In the genomic region with DNA sequence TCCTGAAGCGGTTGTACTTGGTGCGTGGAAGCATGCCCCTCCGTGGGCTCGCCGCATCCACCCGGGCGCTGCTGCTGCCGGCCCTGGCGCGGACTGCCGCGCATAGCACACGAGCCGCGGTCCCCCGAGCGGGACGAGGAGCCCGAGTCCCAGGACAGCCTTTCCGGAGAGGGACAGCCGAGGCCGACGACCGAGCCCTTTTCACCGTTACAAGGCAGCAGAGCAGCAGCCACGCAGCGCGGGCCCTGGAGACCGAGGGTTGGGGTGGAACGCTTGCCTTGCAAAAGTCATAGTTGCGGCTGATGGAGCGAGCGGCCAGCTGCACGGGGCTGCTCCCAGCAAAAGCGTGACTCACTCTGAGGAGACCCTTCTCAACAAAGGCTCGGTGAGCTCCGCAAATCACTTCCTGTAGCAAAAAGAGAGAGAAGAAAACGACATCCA, we compare ENCODE assay signal across 8 mouse cellular contexts. TPM values are rescaled to one million over a fixed set of nuclear protein-coding genes. Genes with fewer than 3 reads are reported as not detected.
DNase-seq lines count a peak whose midpoint lies in the region; ATAC-seq and TF ChIP-seq lines count a peak whose summit lies in the region.

No protein-coding gene starts in this region.

- no peaks in the 10 kb centered on the region for H3K36me3 ChIP-seq in E14TG2a.4 (ENCODE audit: insufficient read depth, low read length)
- H3K36me3 ChIP-seq in heart, embryonic 15.5 days: no peaks in the 10 kb centered on the region
- no peaks in the 10 kb centered on the region for H3K36me3 ChIP-seq in neural tube, embryonic 11.5 days (ENCODE audit: control insufficient read depth, insufficient read depth, low read length)

- peak overlapping the region; percentile 79 for H3K27ac ChIP-seq in cortical plate, adult 2 months (ENCODE audit: insufficient read depth, low read length)
- H3K27ac ChIP-seq in heart, embryonic 15.5 days: no peak overlapping the region
- no peak overlapping the region for H3K27ac ChIP-seq in neural tube, embryonic 11.5 days (ENCODE audit: low read depth, low read length)

- peak; percentile 30; the same call in 1 of the 2 replicates for TF ChIP-seq POLR2A in cortical plate, adult 2 months (IDR thresholded peaks at IDR 0.05; ENCODE audit: extremely low read depth, insufficient read depth, low read length)

- TF ChIP-seq CTCF in E14TG2a.4 (conservative IDR thresholded peaks at IDR 0.05; ENCODE audit: low read length): no peak
- TF ChIP-seq CTCF in cortical plate, adult 2 months (IDR thresholded peaks at IDR 0.05; ENCODE audit: extremely low read depth, insufficient read depth, low read length): no peak

- under 1% methylated on average over 38 of the region's 38 CpGs for WGBS in heart, embryonic 15.5 days
- WGBS in neural tube, embryonic 11.5 days: under 1% methylated on average over 38 of the region's 38 CpGs

- no peak for DNase-seq in frontal cortex, adult 2 months (ENCODE audit: extremely low spot score in 1 of 2, low spot score in 1 of 2)
- DNase-seq in left cerebral cortex, postnatal 25 days (ENCODE audit: low spot score in 2 of 2): peak; percentile 40 to 46
- peak; percentile 60 for DNase-seq in neural tube, embryonic 11.5 days (ENCODE audit: low spot score)
- no peak for DNase-seq in spleen, postnatal 10 days (ENCODE audit: low spot score in 2 of 2)

- H3K27me3 ChIP-seq in E14TG2a.4 (ENCODE audit: insufficient read depth, low read length): peaks cover 70% of the 10 kb centered on the region
- H3K27me3 ChIP-seq in heart, embryonic 15.5 days: peaks cover 75% of the 10 kb centered on the region
- peaks cover 34% of the 10 kb centered on the region for H3K27me3 ChIP-seq in neural tube, embryonic 11.5 days (ENCODE audit: control insufficient read depth, insufficient read depth, low read length)

- H3K4me3 ChIP-seq in E14TG2a.4 (replicated peaks; ENCODE audit: low read length): peak overlapping the region; percentile 72
- H3K4me3 ChIP-seq in cortical plate, adult 2 months (ENCODE audit: insufficient read depth, low read length): peak overlapping the region; percentile 57
- peak overlapping the region; percentile 52 for H3K4me3 ChIP-seq in heart, embryonic 15.5 days
- H3K4me3 ChIP-seq in neural tube, embryonic 11.5 days (ENCODE audit: low read depth, low read length): peak overlapping the region; percentile 52

- H3K4me1 ChIP-seq in E14TG2a.4 (replicated peaks; ENCODE audit: low read depth, low read length): peaks cover 33% of the 10 kb centered on the region
- H3K4me1 ChIP-seq in cortical plate, adult 2 months (ENCODE audit: control insufficient read depth, insufficient read depth, low read length): no peaks in the 10 kb centered on the region; the same call in 1 of the 2 replicates
- peaks cover 38% of the 10 kb centered on the region for H3K4me1 ChIP-seq in heart, embryonic 15.5 days (replicated peaks)
- H3K4me1 ChIP-seq in neural tube, embryonic 11.5 days (ENCODE audit: control insufficient read depth, insufficient read depth, low read length): peaks cover 31% of the 10 kb centered on the region

- ATAC-seq in frontal cortex, adult (ENCODE audit: low TSS enrichment): peak; percentile 4; the same call in 1 of the 2 replicates
- no peak for ATAC-seq in heart, embryonic 15.5 days (replicated peaks; ENCODE audit: insufficient number of reproducible peaks, insufficient read depth, low FRiP score, low read depth)
- no peak for ATAC-seq in neural tube, embryonic 11.5 days (ENCODE audit: insufficient read depth, low FRiP score, low TSS enrichment)

- H3K9ac ChIP-seq in heart, embryonic 15.5 days: peak overlapping the region; percentile 50
- peak overlapping the region; percentile 58 for H3K9ac ChIP-seq in neural tube, embryonic 11.5 days (ENCODE audit: low read length)

- peak overlapping the region; percentile 92 for H3K4me2 ChIP-seq in heart, embryonic 15.5 days
- peak overlapping the region; percentile 95 for H3K4me2 ChIP-seq in neural tube, embryonic 11.5 days (ENCODE audit: low read depth)

- peaks cover under 1% of the 10 kb centered on the region for H3K9me3 ChIP-seq in E14TG2a.4 (ENCODE audit: low read length)
- no peaks in the 10 kb centered on the region for H3K9me3 ChIP-seq in heart, embryonic 15.5 days (replicated peaks)
- H3K9me3 ChIP-seq in neural tube, embryonic 11.5 days (ENCODE audit: control insufficient read depth, low read length): no peaks in the 10 kb centered on the region

- intact Hi-C loops in left cerebral cortex, postnatal 25 days (cut with DNase I): loop anchor here (2.0 to 5.0 kb wide), 2 partner anchors 27 to 130 kb away; no protein-coding TSS in a partner anchor

RNA-seq across cellular contexts. Expression of a gene that starts 1.8 kb away (rescaled TPM):
- polyA plus RNA-seq in frontal cortex, adult 2 months (2012; rRNA removed): 70.4 and 71.6 TPM in 2 replicates
- polyA plus RNA-seq in cortical plate, adult 2 months (2012; rRNA removed): 80.3 and 82.8 TPM in 2 replicates
- 0.19 and 0.37 TPM in 2 replicates for polyA plus RNA-seq in heart, embryonic 15.5 days (2015; fragmentation: Nextera tagmentation; extraction: Ambion mirVana)
- 100 to 1,000 TPM; 214 to 217 TPM for total RNA-seq in left cerebral cortex, postnatal 25 days (2021)
- polyA plus RNA-seq in neural tube, embryonic 11.5 days (2014; fragmentation: Nextera tagmentation; extraction: Ambion mirVana): 2.6 and 2.9 TPM in 2 replicates

Comparison
In these comparisons a context has a peak if more than half of its experiments do, and no peak if none do; other contexts are left out.
1. DNase-seq: peak in left cerebral cortex, postnatal 25 days (2 of 2) and neural tube, embryonic 11.5 days (single experiment); none in frontal cortex, adult 2 months (0 of 2) and spleen, postnatal 10 days (0 of 2).
2. RNA of a gene that starts 1.8 kb away (polyA plus RNA-seq): 80.3 to 82.8 TPM in cortical plate, adult 2 months and 70.4 to 71.6 TPM in frontal cortex, adult 2 months; 2.6 to 2.9 TPM in neural tube, embryonic 11.5 days and 0.19 to 0.37 TPM in heart, embryonic 15.5 days; every median in the first group is over 10 times any median in the second.
3. Peak in every context shown above with its lines, with median percentiles within 50 percentile points of each other: H3K4me3 ChIP-seq.